Mouse (Mus musculus) thymus, adult 2 months (tissue): Measurements from ENCODE around the gene Olfr1111. TPM values are rescaled to one million over a fixed set of nuclear protein-coding genes. Genes with fewer than 3 reads are reported as not detected.
"Not testable (repeated sequence)": the region's sequence is repeated elsewhere in the genome, so short reads cannot be mapped to it uniquely, and the experiment has no call there.

Source experiments
- DNase-seq: peaks from one replicate; pipeline ENCODE4 v3.0.0; 2021
- H3K27ac ChIP-seq: fragments of 200-500 bp; 2 replicates; pipeline ENCODE4 v1.5.1; 2012; ENCODE audit warnings: low read length, control low read depth; ENCODE audit not compliant: control insufficient read depth, insufficient read depth
- H3K27me3 ChIP-seq: fragments of 200-500 bp; 2 replicates; pipeline ENCODE4 v1.6.1; 2012; ENCODE audit warnings: mild to moderate bottlenecking, low read length, moderate library complexity, mixed read lengths; ENCODE audit not compliant: control insufficient read depth, insufficient read depth
- H3K36me3 ChIP-seq: fragments of 200-500 bp; 2 replicates; pipeline ENCODE4 v1.6.1; 2012; ENCODE audit warnings: mild to moderate bottlenecking, low read length, moderate library complexity; ENCODE audit not compliant: control insufficient read depth, insufficient read depth
- H3K4me1 ChIP-seq: fragments of 200-500 bp; replicated peaks from 2 replicates; pipeline ENCODE4 v1.6.1; 2012; ENCODE audit warnings: low read length; ENCODE audit not compliant: control insufficient read depth, insufficient read depth
- H3K4me3 ChIP-seq: fragments of 200-500 bp; 2 replicates; pipeline ENCODE4 v1.5.1; 2012; ENCODE audit warnings: mild to moderate bottlenecking, low read length, control low read depth, moderate library complexity; ENCODE audit not compliant: control insufficient read depth, insufficient read depth
- CTCF ChIP-seq: fragments of 200-500 bp; IDR thresholded peaks from 2 replicates; pipeline ENCODE4 v1.5.1; 2012; ENCODE audit warnings: mild to moderate bottlenecking, control low read depth, low read length, moderate library complexity, borderline replicate concordance; ENCODE audit not compliant: control insufficient read depth, poor library complexity, insufficient read depth; ENCODE audit errors: extremely low read depth
- POLR2A ChIP-seq: fragments of 200-500 bp; IDR thresholded peaks from 2 replicates; pipeline ENCODE4 v1.6.1; 2012; ENCODE audit warnings: mild to moderate bottlenecking, low read length, control low read depth, moderate library complexity; ENCODE audit not compliant: control insufficient read depth, poor library complexity, insufficient read depth; ENCODE audit errors: extremely low read depth
- WGBS: fragments of 180-500 bp; shearing (Covaris S2); methylation state at CpG from one replicate; pipeline ENCODE4 v1.1.7; 2018; 5-methylcytosine and 5-hydroxymethylcytosine counted together
- polyA plus RNA-seq: library from polyadenylated mRNA; depleted of rRNA; stranded (reverse); fragments of >200 nt; gene quantifications from 2 replicates; pipeline ENCODE4 v1.2.3, GENCODE M21; 2012; rRNA removed

Olfr1111 gene
- polyA plus RNA-seq = not detected in 2 replicates

DNA sequence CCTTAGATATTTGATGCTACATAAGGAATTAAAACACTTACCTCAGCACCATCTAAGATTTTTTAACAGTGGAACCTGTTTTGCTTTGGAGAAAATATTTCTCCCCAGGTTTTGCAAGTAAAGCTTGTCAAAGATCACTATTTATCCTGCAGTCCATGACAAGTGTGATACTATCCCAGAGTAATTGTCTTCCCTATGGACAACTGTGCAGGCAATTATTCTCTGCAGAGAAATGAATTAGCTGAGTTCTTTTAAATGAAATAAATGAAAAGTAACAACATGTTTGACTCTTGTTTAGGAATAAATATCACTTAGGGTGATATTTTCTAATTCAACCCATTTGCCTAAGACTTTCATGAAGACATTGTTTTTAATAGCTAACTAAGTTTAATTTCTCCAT lies at the start of gene Olfr1111:
TSS of gene Olfr1111 (minus strand) at position 101 of the 400 bp plus-strand sequence.
- DNase-seq = no peak
- Histone ChIP-seq H3K27ac (no peak within 1 kb of the TSS), H3K4me3 (no peak within 1 kb of the TSS), H3K27me3 (no peaks in the 10 kb centered on the region), H3K36me3 (no peaks in the 10 kb centered on the region), H3K4me1 (no peaks in the 10 kb centered on the region)
- TF ChIP-seq CTCF (no peak), POLR2A (no peak)

DNA sequence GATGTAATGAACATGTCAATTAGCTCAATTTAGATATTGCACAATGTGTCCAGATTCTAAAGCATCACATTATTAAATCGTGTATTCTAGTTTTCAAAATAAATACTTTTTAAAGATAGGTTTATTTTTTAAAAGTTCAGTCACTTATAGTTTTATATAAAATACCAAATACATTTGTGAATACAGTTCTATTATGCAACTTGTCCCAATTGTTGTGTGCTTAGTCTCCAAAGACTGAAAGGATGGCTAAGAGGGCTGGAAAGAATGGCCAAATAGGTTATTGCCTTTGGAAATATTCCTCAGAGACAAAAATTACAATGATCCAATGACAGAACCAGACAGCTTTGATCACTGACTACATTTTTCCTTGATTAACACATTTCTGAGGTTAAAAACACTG lies 35.1 kb upstream of the Olfr1111 start, which contains the start of gene Olfr1112:
TSS of gene Olfr1112 (plus strand) at position 301 of the 400 bp plus-strand sequence.
- H3K36me3 ChIP-seq = no peaks in the 10 kb centered on the region
- H3K27me3 ChIP-seq = no peaks in the 10 kb centered on the region
- 88% methylated on average over 1 of the region's 1 CpGs for WGBS
- no peak for DNase-seq
- no peak within 1 kb of the TSS for H3K4me3 ChIP-seq
- no peak within 1 kb of the TSS for H3K27ac ChIP-seq
- TF ChIP-seq CTCF (no peak), POLR2A (no peak)
- H3K4me1 ChIP-seq = no peaks in the 10 kb centered on the region

GRCm38 (mm10) chr2:87167731-87168130 lies 15.3 kb upstream of the Olfr1111 start:
- not testable (repeated sequence) for H3K27me3 ChIP-seq, H3K36me3 ChIP-seq, H3K4me1 ChIP-seq, DNase-seq, H3K27ac ChIP-seq, H3K4me3 ChIP-seq
- 79% methylated on average over 2 of the region's 2 CpGs for WGBS

GRCm38 (mm10) chr2:87140200-87140599 lies 12.2 kb downstream of the Olfr1111 start, which contains the start of gene Olfr1110:
Gene Olfr1110, minus strand, starts transcription at chr2:87140300.
- WGBS = 92% methylated on average over 1 of the region's 1 CpGs
- Histone ChIP-seq H3K36me3 (no peaks in the 10 kb centered on the region), H3K4me3 (no peak within 1 kb of the TSS), H3K4me1 (no peaks in the 10 kb centered on the region), H3K27me3 (no peaks in the 10 kb centered on the region), H3K27ac (no peak within 1 kb of the TSS)
- DNase-seq = no peak
- no peak for TF ChIP-seq CTCF
- no peak for TF ChIP-seq POLR2A

- Histone ChIP-seq H3K4me3 (no peak within 1 kb of the TSS), H3K27ac (no peak within 1 kb of the TSS), H3K27me3 (no peaks in the 10 kb centered on the region), H3K4me1 (no peaks in the 10 kb centered on the region), H3K36me3 (no peaks in the 10 kb centered on the region)
- TF ChIP-seq CTCF (no peak), POLR2A (no peak)
- no peak for DNase-seq
Observed at GRCm38 (mm10) chr2:87114467-87114866, 38.0 kb downstream of the Olfr1111 start, which contains the start of gene Olfr259. Gene Olfr259, minus strand, starts transcription at chr2:87114567.

Other genes starting within 250 kb of the Olfr1111 start
- gene Olfr1098, start 228.1 kb downstream of the Olfr1111 start, polyA plus RNA-seq = not detected in 2 replicates
- not detected in 2 replicates for gene Olfr1099, start 191.9 kb downstream of the Olfr1111 start, polyA plus RNA-seq
- gene Olfr1100, start 172.7 kb downstream of the Olfr1111 start, polyA plus RNA-seq = not detected in 2 replicates
- not detected in 2 replicates for gene Olfr1101, start 161.4 kb downstream of the Olfr1111 start, polyA plus RNA-seq
- gene Olfr1102, start 154.2 kb downstream of the Olfr1111 start, polyA plus RNA-seq = not detected in 2 replicates
- gene Olfr1104, start 125.5 kb downstream of the Olfr1111 start, polyA plus RNA-seq = not detected in 2 replicates
- not detected in 2 replicates for gene Olfr1105, start 116.1 kb downstream of the Olfr1111 start, polyA plus RNA-seq
- not detected in 2 replicates for gene Olfr1106, start 100.4 kb downstream of the Olfr1111 start, polyA plus RNA-seq
- gene Olfr1107, start 76.8 kb downstream of the Olfr1111 start, polyA plus RNA-seq = not detected in 2 replicates
- not detected in 2 replicates for gene Olfr1109, start 56.6 kb downstream of the Olfr1111 start, polyA plus RNA-seq
- not detected in 2 replicates for gene Olfr259, start 38.1 kb downstream of the Olfr1111 start, polyA plus RNA-seq
- not detected in 2 replicates for gene Olfr1110, start 12.3 kb downstream of the Olfr1111 start, polyA plus RNA-seq
- gene Olfr1112, start 35.2 kb upstream of the Olfr1111 start, polyA plus RNA-seq = not detected in 2 replicates
- not detected in 2 replicates for gene Olfr1113, start 56.3 kb upstream of the Olfr1111 start, polyA plus RNA-seq
- gene Olfr1115, start 95.4 kb upstream of the Olfr1111 start, polyA plus RNA-seq = not detected in 2 replicates
- not detected in 2 replicates for gene Olfr1116, start 114.9 kb upstream of the Olfr1111 start, polyA plus RNA-seq
- gene Olfr1118, start 155.0 kb upstream of the Olfr1111 start, polyA plus RNA-seq = not detected in 2 replicates
- not detected in 2 replicates for gene Olfr1120, start 202.2 kb upstream of the Olfr1111 start, polyA plus RNA-seq
- gene Olfr1121, start 217.3 kb upstream of the Olfr1111 start, polyA plus RNA-seq = not detected in 2 replicates
- not detected in 2 replicates for gene Olfr1122, start 233.2 kb upstream of the Olfr1111 start, polyA plus RNA-seq